Mouse (Mus musculus) heart, embryonic 10.5 days (tissue): ENCODE measurements around the gene Slc39a8. TPM values are rescaled to one million over a fixed set of nuclear protein-coding genes. Genes with fewer than 3 reads are reported as not detected.

Source experiments
- DNase-seq: peaks from one replicate; pipeline ENCODE4 v3.0.0-alpha.2; 2017; ENCODE audit warnings: low spot score
- H3K27ac ChIP-seq: fragments of 300-500 bp; sonication (generic); 2 replicates; pipeline ENCODE4 v1.5.1; 2016; ENCODE audit warnings: mild to moderate bottlenecking
- H3K27me3 ChIP-seq: fragments of 300-500 bp; sonication (generic); 2 replicates; pipeline ENCODE4 v1.6.1; 2016; ENCODE audit warnings: mild to moderate bottlenecking; ENCODE audit not compliant: poor library complexity, insufficient read depth, severe bottlenecking
- H3K36me3 ChIP-seq: fragments of 300-500 bp; sonication (generic); 2 replicates; pipeline ENCODE4 v1.6.1; 2016; ENCODE audit warnings: mild to moderate bottlenecking, moderate library complexity
- H3K4me1 ChIP-seq: fragments of 300-500 bp; sonication (generic); 2 replicates; pipeline ENCODE4 v1.6.1; 2016; ENCODE audit warnings: mild to moderate bottlenecking
- H3K4me3 ChIP-seq: fragments of 300-500 bp; sonication (generic); 2 replicates; pipeline ENCODE4 v1.5.1; 2016; ENCODE audit warnings: mild to moderate bottlenecking, moderate library complexity
- H3K9me3 ChIP-seq: fragments of 300-500 bp; sonication (generic); 2 replicates; pipeline ENCODE4 v1.6.1; 2016; ENCODE audit warnings: mild to moderate bottlenecking, moderate library complexity
- WGBS: fragments of 180-500 bp; shearing (Covaris S2); methylation state at CpG from one replicate; pipeline ENCODE4 v1.1.7; 2016; 5-methylcytosine and 5-hydroxymethylcytosine counted together
- polyA plus RNA-seq: library from polyadenylated mRNA; unstranded; fragments of >200 nt; fragmentation: Nextera tagmentation; extraction: Ambion mirVana; gene quantifications from 2 replicates; pipeline ENCODE4 v1.2.1, GENCODE M21; 2016

Slc39a8 gene
- polyA plus RNA-seq, 1 experiment from 2014 or later = 49.2 TPM

DNA sequence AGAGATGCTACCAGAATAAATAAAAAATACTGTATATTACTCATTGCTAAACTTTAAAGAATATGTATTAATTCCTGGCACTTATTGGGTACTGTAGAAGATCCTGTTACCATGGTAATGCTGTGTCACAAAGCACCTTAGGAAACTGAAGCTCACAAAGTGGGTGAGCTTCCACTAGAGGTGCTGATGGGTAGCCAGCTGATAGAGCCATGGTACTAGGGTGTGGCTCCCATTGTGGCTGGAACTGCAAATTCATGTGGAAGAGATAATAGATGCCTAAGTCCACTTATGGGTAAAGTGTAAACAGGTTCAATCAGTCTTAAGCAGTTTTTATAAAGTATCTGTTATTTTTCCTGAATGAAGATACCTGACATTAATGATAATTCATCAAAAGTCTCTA, 64.3 kb downstream of the Slc39a8 start:
- no peaks in the 10 kb centered on the region for H3K9me3 ChIP-seq
- H3K4me1 ChIP-seq = no peaks in the 10 kb centered on the region
- no peaks in the 10 kb centered on the region for H3K27me3 ChIP-seq
- H3K36me3 ChIP-seq = no peaks in the 10 kb centered on the region
- H3K4me3 ChIP-seq = no peak overlapping the region
- DNase-seq = no peak
- no peak overlapping the region for H3K27ac ChIP-seq

- H3K9me3 ChIP-seq = no peaks in the 10 kb centered on the region
- no peaks in the 10 kb centered on the region for H3K27me3 ChIP-seq
- WGBS = 80% methylated on average over 1 of the region's 1 CpGs
- no peak for DNase-seq
- H3K4me3 ChIP-seq = no peak overlapping the region
- H3K36me3 ChIP-seq = no peaks in the 10 kb centered on the region
- no peaks in the 10 kb centered on the region for H3K4me1 ChIP-seq
- no peak overlapping the region for H3K27ac ChIP-seq
Measured at GRCm38 (mm10) chr3:135903366-135903765, 78.3 kb downstream of the Slc39a8 start.

DNA sequence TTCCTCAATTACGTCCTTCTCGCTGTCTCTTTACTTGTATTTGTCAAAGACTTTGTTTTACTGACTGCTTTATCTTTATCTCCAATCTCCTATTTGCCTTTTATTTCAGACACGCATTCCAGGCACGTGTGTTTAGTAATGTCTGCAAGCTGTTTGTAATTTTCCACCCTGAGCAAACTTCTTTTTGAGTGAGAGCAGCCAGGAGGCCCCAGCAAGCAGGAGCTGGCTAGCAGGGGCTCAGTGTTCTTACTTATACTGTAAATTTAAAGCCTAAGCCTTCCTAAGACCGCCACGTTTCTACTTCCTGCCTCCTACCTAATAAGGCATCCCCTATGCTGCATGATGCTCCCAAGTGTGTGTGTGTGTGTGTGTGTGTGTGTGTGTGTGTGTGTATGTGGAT, 79.8 kb downstream of the Slc39a8 start:
- Histone ChIP-seq H3K9me3 (no peaks in the 10 kb centered on the region), H3K4me1 (no peaks in the 10 kb centered on the region), H3K27ac (no peak overlapping the region), H3K27me3 (no peaks in the 10 kb centered on the region), H3K4me3 (no peak overlapping the region), H3K36me3 (no peaks in the 10 kb centered on the region)
- no peak for DNase-seq
- WGBS = 75% methylated on average over 6 of the region's 6 CpGs

GRCm38 (mm10) chr3:135905729-135906128, 80.7 kb downstream of the Slc39a8 start:
- Histone ChIP-seq H3K9me3 (no peaks in the 10 kb centered on the region), H3K4me1 (no peaks in the 10 kb centered on the region)
- 88% methylated on average over 1 of the region's 1 CpGs for WGBS

DNA sequence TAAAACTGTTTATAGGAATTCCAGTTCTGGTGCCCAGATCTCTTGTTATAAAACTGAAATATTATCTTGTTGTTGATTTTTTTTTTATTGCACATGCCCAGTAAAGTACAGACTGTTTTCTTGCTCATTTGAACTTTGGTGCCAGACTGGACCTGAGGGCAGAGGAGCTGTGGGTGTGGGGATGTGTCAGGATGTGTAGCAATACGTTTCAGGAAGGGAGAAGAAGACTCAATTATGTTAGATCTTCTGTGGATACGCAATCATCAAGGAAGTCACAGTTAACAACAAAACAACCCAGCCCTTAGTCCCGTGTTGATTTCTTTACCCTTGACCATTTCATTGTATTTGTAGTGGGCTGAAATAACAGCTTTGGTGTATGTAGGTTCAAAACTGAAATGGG, 81.9 kb downstream of the Slc39a8 start:
- WGBS = 70% methylated on average over 3 of the region's 3 CpGs
- H3K36me3 ChIP-seq = no peaks in the 10 kb centered on the region
- no peaks in the 10 kb centered on the region for H3K27me3 ChIP-seq
- no peaks in the 10 kb centered on the region for H3K4me1 ChIP-seq
- no peak overlapping the region for H3K4me3 ChIP-seq
- DNase-seq = no peak
- no peak overlapping the region for H3K27ac ChIP-seq
- no peaks in the 10 kb centered on the region for H3K9me3 ChIP-seq

More at GRCm38 (mm10) chr3:135905729-135906128, 80.7 kb downstream of the Slc39a8 start:
- H3K4me3 ChIP-seq = no peak overlapping the region
- DNase-seq = no peak
- no peaks in the 10 kb centered on the region for H3K27me3 ChIP-seq
- H3K27ac ChIP-seq = no peak overlapping the region
- H3K36me3 ChIP-seq = no peaks in the 10 kb centered on the region

DNA sequence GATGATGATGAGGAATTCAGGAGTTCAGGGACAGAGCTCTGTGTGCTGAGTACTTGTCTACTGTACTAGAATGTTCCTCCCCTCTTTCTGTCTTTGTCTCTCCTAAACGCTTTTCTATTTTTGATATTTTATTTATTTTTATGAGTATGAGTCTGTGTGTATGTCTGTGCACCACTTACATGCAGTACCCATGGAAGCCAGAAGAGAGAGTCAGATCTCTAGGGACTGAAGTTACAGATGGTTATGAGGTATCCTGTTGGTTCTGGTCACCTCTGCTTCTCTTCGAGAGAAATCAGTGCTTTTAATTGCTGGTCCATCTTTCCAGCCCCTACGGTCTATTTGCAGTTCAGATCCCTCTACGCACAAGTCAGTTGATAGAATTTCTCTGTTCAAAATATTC, 90.9 kb downstream of the Slc39a8 start:
- no peaks in the 10 kb centered on the region for H3K27me3 ChIP-seq
- no peak overlapping the region for H3K4me3 ChIP-seq
- 80% methylated on average over 4 of the region's 4 CpGs for WGBS
- H3K27ac ChIP-seq = no peak overlapping the region
- DNase-seq = no peak
- no peaks in the 10 kb centered on the region for H3K4me1 ChIP-seq
- no peaks in the 10 kb centered on the region for H3K9me3 ChIP-seq
- no peaks in the 10 kb centered on the region for H3K36me3 ChIP-seq

DNA sequence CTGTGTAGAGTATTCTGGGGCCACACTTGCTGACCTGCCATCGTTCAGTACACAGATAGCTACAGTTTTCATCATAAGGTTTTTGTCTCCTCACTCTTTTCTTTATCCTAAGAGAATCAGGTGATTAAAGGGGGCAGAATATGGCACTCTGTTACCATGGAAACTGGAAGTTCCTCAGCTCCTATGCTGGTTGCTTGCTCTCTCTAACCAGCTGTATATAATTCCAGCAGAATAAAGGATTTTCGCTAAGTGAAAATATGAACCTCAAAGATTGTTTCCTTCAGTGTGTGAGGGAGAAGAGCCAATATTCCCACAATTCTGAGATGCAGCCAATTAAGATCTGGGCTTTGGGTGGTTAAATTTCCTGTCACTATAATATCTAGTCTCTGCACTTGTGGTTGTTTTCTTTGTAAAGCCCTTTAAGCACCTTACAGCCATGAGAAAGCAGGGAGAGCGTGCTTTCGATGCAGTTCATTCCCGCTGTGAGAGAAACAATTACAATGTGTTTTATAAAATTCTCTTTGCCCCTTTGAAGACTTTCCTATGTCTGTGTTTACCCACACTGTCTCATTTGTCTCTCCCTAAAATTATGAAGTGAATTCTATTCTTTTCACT, 93.6 kb downstream of the Slc39a8 start:
- no peak overlapping the region for H3K27ac ChIP-seq
- DNase-seq = no peak
- no peaks in the 10 kb centered on the region for H3K4me1 ChIP-seq
- no peaks in the 10 kb centered on the region for H3K9me3 ChIP-seq
- H3K27me3 ChIP-seq = no peaks in the 10 kb centered on the region
- H3K4me3 ChIP-seq = no peak overlapping the region
- 75% methylated on average over 5 of the region's 5 CpGs for WGBS
- no peaks in the 10 kb centered on the region for H3K36me3 ChIP-seq

- no peaks in the 10 kb centered on the region for H3K4me1 ChIP-seq
- no peak overlapping the region for H3K4me3 ChIP-seq
- H3K27me3 ChIP-seq = no peaks in the 10 kb centered on the region
- H3K9me3 ChIP-seq = no peaks in the 10 kb centered on the region
- H3K36me3 ChIP-seq = no peaks in the 10 kb centered on the region
- no peak for DNase-seq
- 76% methylated on average over 4 of the region's 4 CpGs for WGBS
- H3K27ac ChIP-seq = no peak overlapping the region
Measured at GRCm38 (mm10) chr3:135919305-135919704, 94.2 kb downstream of the Slc39a8 start.

GRCm38 (mm10) chr3:135926729-135927128, 101.7 kb downstream of the Slc39a8 start:
- 33% methylated on average over 1 of the region's 1 CpGs for WGBS
- DNase-seq = no peak
- H3K27ac ChIP-seq = no peak overlapping the region
- H3K4me3 ChIP-seq = no peak overlapping the region
- no peaks in the 10 kb centered on the region for H3K4me1 ChIP-seq
- H3K9me3 ChIP-seq = no peaks in the 10 kb centered on the region
- no peaks in the 10 kb centered on the region for H3K36me3 ChIP-seq
- H3K27me3 ChIP-seq = no peaks in the 10 kb centered on the region

DNA sequence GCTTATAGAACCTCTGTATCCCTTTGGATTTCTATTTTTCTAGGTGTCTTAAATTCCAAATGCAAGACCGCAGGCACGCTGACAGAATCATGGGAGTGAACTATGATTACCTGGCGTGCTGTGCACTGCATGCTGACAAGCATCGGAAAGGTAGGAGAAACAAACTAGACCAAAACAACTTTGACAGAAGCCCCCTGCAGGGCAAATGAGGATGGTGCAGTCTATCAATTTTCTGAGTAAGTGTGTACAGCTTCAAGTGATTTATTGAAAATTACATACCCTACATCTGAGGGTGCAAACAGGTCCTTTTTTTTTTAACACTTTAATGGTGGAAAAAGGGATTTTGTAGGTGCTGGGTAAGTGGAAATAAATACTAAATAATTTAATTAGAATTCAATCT, 103.1 kb downstream of the Slc39a8 start:
- no peak for DNase-seq
- H3K36me3 ChIP-seq = no peaks in the 10 kb centered on the region
- no peaks in the 10 kb centered on the region for H3K9me3 ChIP-seq
- H3K27me3 ChIP-seq = no peaks in the 10 kb centered on the region
- H3K27ac ChIP-seq = no peak overlapping the region
- no peak overlapping the region for H3K4me3 ChIP-seq
- WGBS = 70% methylated on average over 4 of the region's 4 CpGs
- no peaks in the 10 kb centered on the region for H3K4me1 ChIP-seq

GRCm38 (mm10) chr3:135937455-135937854, 112.4 kb downstream of the Slc39a8 start:
- no peaks in the 10 kb centered on the region for H3K36me3 ChIP-seq
- H3K27ac ChIP-seq = no peak overlapping the region
- H3K4me1 ChIP-seq = no peaks in the 10 kb centered on the region
- 81% methylated on average over 2 of the region's 2 CpGs for WGBS
- H3K27me3 ChIP-seq = no peaks in the 10 kb centered on the region
- no peaks in the 10 kb centered on the region for H3K9me3 ChIP-seq
- H3K4me3 ChIP-seq = no peak overlapping the region
- no peak for DNase-seq

Other genes with a start within 250 kb of the Slc39a8 start
- 13.2 and 16.0 TPM in 2 replicates for gene Nfkb1, start 133.7 kb upstream of the Slc39a8 start, polyA plus RNA-seq